10 mouse cellular contexts compared by ENCODE assay signal in genomic region chr9:123456634-123457602, GRCm38 (mm10). TPM values are rescaled to one million over a fixed set of nuclear protein-coding genes. Genes with fewer than 3 reads are reported as not detected.
DNase-seq lines count a peak whose midpoint lies in the region; ATAC-seq and TF ChIP-seq lines count a peak whose summit lies in the region.
"Had no signal": no experiment of that assay in that cellular context is flagged by ENCODE, and none has a peak within 500 bp of the region (broad histone marks: within the 10 kb centered on the region; RNA-seq: fewer than 3 reads in every experiment).

No protein-coding gene starts in this region.

- H3K27ac ChIP-seq in lung, embryonic 15.5 days = peak overlapping the region; percentile 84
- peak overlapping the region; percentile 24; the same call in 1 of the 2 replicates for H3K27ac ChIP-seq in intestine, embryonic 15.5 days

- peak; percentile 16 for DNase-seq in cerebellum, adult 9-11 months
- no peak for DNase-seq in cerebellum, adult 11 months
- DNase-seq in lung, adult 2 months = no peak
- peak; percentile 36 to 80 for DNase-seq in lung, postnatal 4 days
- DNase-seq in urinary bladder, postnatal 10 days (ENCODE audit: low spot score) = no peak
- DNase-seq in gastrocnemius, adult 18-20 months (ENCODE audit: low spot score) = no peak

- peak; percentile 40; the same call in 1 of the 2 replicates for ATAC-seq in lung, embryonic 15.5 days (ENCODE audit: borderline replicate concordance, extremely low read depth, low FRiP score, low TSS enrichment)
- no peak for ATAC-seq in intestine, embryonic 15.5 days
- ATAC-seq: Patski had no signal

- WGBS in lung, embryonic 15.5 days = 39% methylated on average over 9 of the region's 9 CpGs
- WGBS in lung, adult 2 months = 44% methylated on average over 9 of the region's 9 CpGs
- WGBS in intestine, embryonic 15.5 days = 51% methylated on average over 9 of the region's 9 CpGs

- no peak overlapping the region for H3K9ac ChIP-seq in lung, embryonic 15.5 days
- no peak overlapping the region for H3K9ac ChIP-seq in intestine, embryonic 15.5 days

- no peak for TF ChIP-seq CTCF in lung, adult 2 months (IDR thresholded peaks at IDR 0.05; ENCODE audit: insufficient read depth, low read length)

- H3K9me3 ChIP-seq in lung, embryonic 15.5 days = peaks cover 3% of the 10 kb centered on the region; the same call in 1 of the 2 replicates
- no peaks in the 10 kb centered on the region for H3K9me3 ChIP-seq in intestine, embryonic 15.5 days
- H3K9me3 ChIP-seq: megakaryocyte, embryonic 14.5 days had no signal

- no peaks in the 10 kb centered on the region for H3K27me3 ChIP-seq in lung, embryonic 15.5 days
- no peaks in the 10 kb centered on the region for H3K27me3 ChIP-seq in intestine, embryonic 15.5 days (replicated peaks)
- H3K27me3 ChIP-seq: megakaryocyte, embryonic 14.5 days; Patski had no signal

- H3K4me2 ChIP-seq in lung, embryonic 15.5 days = no peak overlapping the region
- no peak overlapping the region for H3K4me2 ChIP-seq in intestine, embryonic 15.5 days (replicated peaks)

- peaks cover 14% of the 10 kb centered on the region for H3K4me1 ChIP-seq in lung, embryonic 15.5 days
- peaks cover 5% of the 10 kb centered on the region for H3K4me1 ChIP-seq in lung, adult 2 months (ENCODE audit: control insufficient read depth, insufficient read depth, low read length)
- H3K4me1 ChIP-seq in intestine, embryonic 15.5 days (replicated peaks) = peaks cover 6% of the 10 kb centered on the region

- no peak for TF ChIP-seq POLR2A in lung, adult 2 months (IDR thresholded peaks at IDR 0.05; ENCODE audit: borderline replicate concordance, extremely low read depth, low read depth, low read length)

- H3K4me3 ChIP-seq in lung, embryonic 15.5 days = no peak overlapping the region
- no peak overlapping the region for H3K4me3 ChIP-seq in lung, adult 2 months (replicated peaks; ENCODE audit: extremely low read depth, low read depth, low read length)
- no peak overlapping the region for H3K4me3 ChIP-seq in intestine, embryonic 15.5 days (replicated peaks)
- H3K4me3 ChIP-seq: megakaryocyte, embryonic 14.5 days had no signal

- H3K36me3 ChIP-seq in lung, embryonic 15.5 days = peaks cover 14% of the 10 kb centered on the region; the same call in 1 of the 2 replicates
- H3K36me3 ChIP-seq in intestine, embryonic 15.5 days = no peaks in the 10 kb centered on the region

RNA-seq across cellular contexts. Expression of gene Limd1, which starts 21.6 kb away (rescaled TPM):
- 56.8 and 59.8 TPM in 2 replicates for polyA plus RNA-seq in lung, embryonic 15.5 days (2015; fragmentation: Nextera tagmentation; extraction: Ambion mirVana)
- polyA plus RNA-seq in lung, adult 2 months (2012; rRNA removed) = 42.0 and 73.5 TPM in 2 replicates
- polyA plus RNA-seq in intestine, embryonic 15.5 days (2015; fragmentation: Nextera tagmentation; extraction: Ambion mirVana) = 51.9 and 52.3 TPM in 2 replicates
- 10 to 100 TPM; 31.3 to 37.1 TPM for total RNA-seq in gastrocnemius, adult 18-20 months (2021)

Comparison
In these comparisons a context has a peak if more than half of its experiments do, and no peak if none do; other contexts are left out.
1. DNase-seq: peak in cerebellum, adult 9-11 months (single experiment) and lung, postnatal 4 days (2 of 2); none in cerebellum, adult 11 months (single experiment), lung, adult 2 months (single experiment), urinary bladder, postnatal 10 days (single experiment) and gastrocnemius, adult 18-20 months (single experiment).